9 mouse cellular contexts compared by ENCODE assay signal in the genomic region with DNA sequence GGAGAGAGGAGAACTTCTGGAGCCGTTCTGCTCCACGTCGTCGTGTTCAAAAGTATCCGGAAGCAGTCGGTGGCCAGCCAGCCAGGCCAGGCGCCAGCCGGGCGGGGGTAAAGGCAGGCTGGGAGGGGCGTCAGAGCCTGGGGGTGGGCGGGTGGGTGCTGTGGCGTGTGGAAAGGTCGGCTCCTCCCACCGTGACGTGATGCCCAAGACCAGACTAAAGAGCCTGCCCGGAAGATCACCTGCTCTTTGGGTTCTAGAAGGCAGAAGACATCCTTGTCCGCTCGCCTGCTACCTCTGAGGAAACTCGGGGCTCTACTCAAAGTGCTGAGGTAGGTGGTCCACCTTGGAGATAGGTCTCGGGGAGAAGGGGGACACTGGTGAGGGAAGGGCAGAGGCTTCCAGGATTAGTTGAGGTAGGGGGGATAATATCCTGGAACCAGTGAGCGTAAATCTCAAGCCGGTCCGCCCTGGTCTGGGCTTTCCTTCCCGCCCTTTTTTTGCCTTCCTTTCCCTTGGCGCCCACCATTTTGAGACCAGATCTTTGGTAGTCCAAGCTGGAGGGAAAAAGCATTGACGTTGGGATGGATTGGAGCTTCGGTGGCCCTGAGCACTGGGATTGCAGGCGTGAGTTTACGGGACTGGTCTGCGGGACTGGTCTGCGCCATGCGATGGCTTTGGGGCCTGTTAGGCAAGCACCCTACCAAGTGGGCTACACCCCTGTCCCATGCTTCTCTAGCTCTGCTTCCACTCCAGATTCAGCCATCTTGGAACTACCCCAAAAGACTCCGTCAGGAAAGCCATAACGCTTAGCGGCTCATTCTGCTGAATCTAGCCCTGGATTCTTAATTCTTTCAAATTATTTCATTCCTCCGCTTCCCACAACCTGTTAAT. TPM values are rescaled to one million over a fixed set of nuclear protein-coding genes. Genes with fewer than 3 reads are reported as not detected.
DNase-seq lines count a peak whose midpoint lies in the region; ATAC-seq and TF ChIP-seq lines count a peak whose summit lies in the region.
"Had no signal": no experiment of that assay in that cellular context is flagged by ENCODE, and none has a peak within 500 bp of the region (broad histone marks: within the 10 kb centered on the region; RNA-seq: fewer than 3 reads in every experiment).

A gene (plus strand): TSS at position 241 of the 891 bp plus-strand sequence.

- H3K9ac ChIP-seq in forebrain, embryonic 13.5 days, result no peak within 1 kb of the TSS
- H3K9ac ChIP-seq: liver, embryonic 14.5 days had no signal

- 98% methylated on average over 36 of the region's 36 CpGs for WGBS in forebrain, embryonic 13.5 days
- 95% methylated on average over 36 of the region's 36 CpGs for WGBS in hindbrain, embryonic 10.5 days

- no peak for DNase-seq in adrenal gland, adult 18-20 months (ENCODE audit: low spot score in 2 of 2)
- no peak for DNase-seq in adrenal gland, adult (ENCODE audit: inconsistent age in 2 of 2, low spot score in 1 of 2)
- peak; percentile 74 for DNase-seq in G1E (ENCODE audit: low spot score)
- DNase-seq in hindbrain, embryonic 10.5 days (ENCODE audit: low spot score), result no peak
- no peak for DNase-seq in embryo, embryonic 10 days (ENCODE audit: low spot score)
- DNase-seq in right cerebral cortex, adult 18-20 months, result no peak

- no peaks in the 10 kb centered on the region for H3K9me3 ChIP-seq in G1E (replicated peaks)
- 0 out of 2 replicates have a peak, but pooled peaks cover 9% of the 10 kb centered on the region for H3K9me3 ChIP-seq in forebrain, embryonic 13.5 days (replicated peaks)
- peaks cover 8% of the 10 kb centered on the region; the same call in 1 of the 2 replicates for H3K9me3 ChIP-seq in hindbrain, embryonic 10.5 days

- peak; percentile 18; the same call in 1 of the 2 replicates for ATAC-seq in G1E (ENCODE audit: extremely low read depth, insufficient number of reproducible peaks, low FRiP score, poor library complexity, severe bottlenecking)
- no peak for ATAC-seq in forebrain, embryonic 13.5 days
- no peak for ATAC-seq in megakaryocyte, adult 5-6 weeks (ENCODE audit: poor library complexity, severe bottlenecking)

- no peak within 1 kb of the TSS for H3K27ac ChIP-seq in forebrain, embryonic 13.5 days
- no peak within 1 kb of the TSS for H3K27ac ChIP-seq in hindbrain, embryonic 10.5 days
- H3K27ac ChIP-seq: liver, embryonic 14.5 days had no signal

- no peak within 1 kb of the TSS for H3K4me2 ChIP-seq in forebrain, embryonic 13.5 days

- TF ChIP-seq CTCF in G1E (IDR thresholded peaks at IDR 0.05; ENCODE audit: low read depth, low read length), result no peak

- peaks cover 49% of the 10 kb centered on the region for H3K4me1 ChIP-seq in G1E (ENCODE audit: insufficient read depth, low read depth, low read length)
- no peaks in the 10 kb centered on the region for H3K4me1 ChIP-seq in forebrain, embryonic 13.5 days
- H3K4me1 ChIP-seq in hindbrain, embryonic 10.5 days (replicated peaks), result no peaks in the 10 kb centered on the region

- peaks cover 22% of the 10 kb centered on the region for H3K36me3 ChIP-seq in G1E (replicated peaks)
- no peaks in the 10 kb centered on the region for H3K36me3 ChIP-seq in forebrain, embryonic 13.5 days (ENCODE audit: poor library complexity, severe bottlenecking)
- no peaks in the 10 kb centered on the region for H3K36me3 ChIP-seq in hindbrain, embryonic 10.5 days

- no peaks in the 10 kb centered on the region for H3K27me3 ChIP-seq in G1E (ENCODE audit: insufficient read depth, low read length)
- H3K27me3 ChIP-seq in forebrain, embryonic 13.5 days, result no peaks in the 10 kb centered on the region
- H3K27me3 ChIP-seq in hindbrain, embryonic 10.5 days (ENCODE audit: insufficient read depth, poor library complexity, severe bottlenecking), result no peaks in the 10 kb centered on the region

- peak within 1 kb of the TSS; percentile 78 for H3K4me3 ChIP-seq in G1E (ENCODE audit: low read depth, low read length)
- no peak within 1 kb of the TSS for H3K4me3 ChIP-seq in forebrain, embryonic 13.5 days
- no peak within 1 kb of the TSS for H3K4me3 ChIP-seq in hindbrain, embryonic 10.5 days

RNA-seq across cellular contexts. Expression of the gene that starts here (rescaled TPM):
- 10 to 100 TPM; 42.0 to 46.9 TPM for total RNA-seq in adrenal gland, adult 18-20 months (2021)
- total RNA-seq in G1E (2014; fragmentation: Nextera tagmentation), result 129 and 146 TPM in 2 replicates
- 138 and 159 TPM in 2 replicates for total RNA-seq in G1E (2017)
- polyA plus RNA-seq in G1E (2012), result 48.2 and 63.7 TPM in 2 replicates
- polyA plus RNA-seq in forebrain, embryonic 13.5 days (2015; fragmentation: Nextera tagmentation; extraction: Ambion mirVana), result 17.1 and 18.9 TPM in 2 replicates
- 12.2 and 19.1 TPM in 2 replicates for polyA plus RNA-seq in hindbrain, embryonic 10.5 days (2016; fragmentation: Nextera tagmentation; extraction: Ambion mirVana)
- total RNA-seq in megakaryocyte, adult 5-6 weeks (2015), result 23.4 and 26.5 TPM in 2 replicates
- 17.7 and 20.4 TPM in 2 replicates for total RNA-seq in megakaryocyte, adult 5-6 weeks (2017)
